Mouse (Mus musculus) T-helper 1 cell (primary cell): ENCODE results near the gene Gm10309.

ENCODE experiments used
- in situ Hi-C: fragments of 300-600 bp; cut with MboI, MseI; formaldehyde crosslinking; loops from one replicate; pipeline ENCODE4 v1.15.1; 2025; ENCODE audit warnings: high pct_unique_total_duplicates

Gm10309 gene

DNA sequence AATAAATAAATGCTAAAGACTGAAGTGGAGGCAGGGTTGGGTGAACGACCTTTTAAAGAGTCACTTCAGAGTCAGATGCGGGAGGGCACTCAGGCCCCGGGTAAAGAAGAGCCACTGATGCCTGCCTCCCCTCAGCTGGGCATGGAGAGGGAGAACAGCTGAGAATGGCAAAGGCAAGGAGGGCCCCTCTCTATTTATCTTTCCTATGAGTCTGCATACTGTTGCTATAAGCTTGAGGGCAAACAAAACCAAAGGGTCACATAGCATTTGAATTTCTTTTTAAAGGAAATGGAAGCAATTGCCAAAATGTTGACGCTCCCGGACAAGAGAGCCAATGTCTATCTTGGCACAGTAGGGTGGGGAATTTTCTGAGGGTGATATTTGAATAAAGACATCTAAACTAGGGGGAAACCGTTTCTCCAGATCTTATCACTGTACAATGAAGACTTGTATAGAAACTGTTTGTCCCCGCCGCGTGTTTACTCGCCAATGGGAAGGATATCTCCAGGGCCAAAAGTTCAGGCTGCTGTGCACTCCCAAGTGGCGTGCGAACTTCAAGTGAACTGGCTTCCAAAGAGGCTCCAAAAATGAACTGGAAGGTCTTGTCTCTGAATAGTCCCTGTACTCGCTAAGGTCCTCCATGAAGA, 10.1 kb upstream of the Gm10309 start:
- in situ Hi-C loops: no loop called here

- in situ Hi-C loops: no loop called here
Measured at GRCm38 (mm10) chr17:86509871-86510270, 4.8 kb upstream of the Gm10309 start.

DNA sequence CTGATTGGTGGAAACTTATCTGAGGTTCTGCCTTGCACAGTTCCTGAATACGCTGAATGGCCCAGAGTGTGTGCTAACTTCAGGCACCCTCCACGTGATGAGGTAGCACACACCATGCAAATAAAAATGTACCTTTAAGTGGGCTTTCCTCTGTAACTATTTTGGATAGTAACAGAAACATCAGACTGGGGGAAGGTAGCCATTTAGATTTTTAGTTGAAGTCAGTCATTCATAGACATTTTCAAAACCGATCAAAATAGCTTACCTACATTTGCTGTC, 3.1 kb upstream of the Gm10309 start:
- in situ Hi-C loops: no loop called here

- in situ Hi-C loops: no loop called here
Measured at GRCm38 (mm10) chr17:86507342-86508211, 2.5 kb upstream of the Gm10309 start.

DNA sequence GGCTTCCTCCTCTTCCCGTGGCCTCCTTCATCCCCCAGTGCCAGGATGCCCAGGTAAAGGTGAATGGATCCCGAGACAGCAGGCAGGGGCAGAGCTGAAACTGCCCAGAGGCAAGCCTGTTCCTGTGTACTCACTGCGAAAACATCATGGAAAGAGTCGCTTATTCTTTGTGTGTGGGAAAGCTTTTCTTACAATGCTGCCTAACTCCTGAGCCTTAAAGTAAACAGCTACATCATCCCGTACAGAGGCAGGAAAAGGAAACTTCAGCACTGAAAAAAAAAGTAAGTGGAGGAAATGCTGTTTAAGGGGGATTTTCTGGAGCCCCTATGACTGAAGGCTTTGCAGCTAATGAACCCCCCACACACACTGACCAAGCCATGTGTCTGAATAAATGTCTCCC, 1.8 kb upstream of the Gm10309 start:
- in situ Hi-C loops: no loop called here

DNA sequence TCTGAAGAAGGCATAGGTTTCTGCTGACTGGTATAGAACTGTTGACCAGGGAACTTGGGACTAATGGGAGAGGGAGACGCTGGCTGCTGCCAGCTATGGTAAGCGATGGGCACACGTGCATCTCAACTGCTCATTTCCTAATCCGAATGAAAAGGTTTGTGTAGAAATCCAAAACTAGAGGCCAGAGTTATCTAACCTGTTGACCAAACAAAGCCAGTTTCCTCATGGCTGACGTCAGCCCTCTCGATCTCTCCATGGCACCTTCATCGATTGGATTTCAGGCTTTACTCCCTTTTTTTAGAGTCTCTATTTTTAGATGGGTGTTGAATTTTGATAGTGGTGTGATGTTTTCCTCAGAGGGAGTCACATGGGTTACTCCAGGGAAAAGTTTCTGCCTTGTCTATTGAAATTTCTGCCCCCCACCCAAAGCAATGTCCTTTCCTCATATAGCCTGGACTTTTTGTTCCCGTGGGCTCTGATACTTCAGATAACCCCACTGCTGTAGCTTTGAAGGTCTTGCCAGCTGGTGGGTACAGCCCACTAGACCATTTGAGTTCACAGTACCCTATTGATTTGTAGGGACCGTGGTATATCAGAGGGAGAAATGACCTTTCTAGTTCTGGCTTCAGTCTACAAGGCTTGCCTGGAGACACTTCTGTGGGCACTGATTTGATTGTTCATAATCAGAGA, 1.7 kb downstream of the Gm10309 start:
- in situ Hi-C loops: no loop called here

DNA sequence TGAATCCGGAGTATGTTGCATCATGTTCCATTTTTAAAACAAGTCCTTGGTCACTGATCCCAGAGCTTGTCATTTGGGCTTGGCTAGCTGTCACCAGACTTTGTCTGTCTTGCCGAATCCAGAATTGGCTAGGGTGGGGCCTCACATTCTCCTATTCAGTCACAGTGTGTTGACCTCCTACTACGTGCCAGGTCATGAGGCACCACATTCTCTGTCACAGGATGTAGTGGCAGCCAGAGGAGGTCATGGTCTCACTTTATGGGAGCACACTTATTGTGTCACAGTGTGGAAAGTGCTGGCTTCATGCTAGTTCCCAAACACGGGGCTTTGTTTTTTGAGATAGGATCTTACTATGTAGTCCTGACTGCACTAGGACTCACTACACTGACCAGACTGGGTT, 3.6 kb downstream of the Gm10309 start:
- in situ Hi-C loops: no loop called here

- in situ Hi-C loops: loop anchor here (25.0 kb wide), 1 partner anchor 1787 kb away; no protein-coding TSS in a partner anchor
Measured at GRCm38 (mm10) chr17:86499359-86500045, 5.5 kb downstream of the Gm10309 start.

GRCm38 (mm10) chr17:86497302-86497701, 7.7 kb downstream of the Gm10309 start:
- in situ Hi-C loops: loop anchor here (25.0 kb wide), 1 partner anchor 1785 kb away; no protein-coding TSS in a partner anchor

DNA sequence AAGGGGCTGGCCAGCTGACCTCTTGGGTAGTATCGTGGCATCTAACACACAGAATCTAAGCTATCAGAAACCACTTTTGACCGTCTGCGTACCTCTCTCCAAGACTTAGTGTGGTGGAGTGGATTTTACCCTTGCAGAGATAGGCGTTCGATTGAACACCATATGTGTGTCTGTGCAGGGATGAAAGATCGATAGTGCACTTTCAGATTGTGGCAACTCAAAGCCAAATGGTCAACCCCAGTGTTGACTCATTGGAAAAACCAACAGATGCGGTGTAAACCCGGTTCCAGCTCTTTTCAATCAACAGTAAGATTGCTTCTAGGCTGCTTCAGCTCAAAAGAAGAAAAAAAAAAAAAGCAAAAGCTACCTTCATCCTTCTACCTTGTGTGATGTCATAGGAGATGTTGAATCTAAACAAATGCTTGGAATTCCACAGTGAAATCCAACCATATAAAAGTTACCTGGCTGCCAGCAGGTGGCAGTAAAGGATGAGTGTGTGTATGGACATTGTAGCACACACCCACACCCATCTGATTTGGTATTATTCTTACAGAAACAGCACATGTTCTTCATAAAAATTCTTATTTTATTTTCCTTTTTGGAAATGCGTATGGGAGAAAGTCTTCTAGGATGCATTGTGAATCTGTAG, 8.8 kb downstream of the Gm10309 start:
- in situ Hi-C loops: loop anchor here (25.0 kb wide), 1 partner anchor 1784 kb away; no protein-coding TSS in a partner anchor

DNA sequence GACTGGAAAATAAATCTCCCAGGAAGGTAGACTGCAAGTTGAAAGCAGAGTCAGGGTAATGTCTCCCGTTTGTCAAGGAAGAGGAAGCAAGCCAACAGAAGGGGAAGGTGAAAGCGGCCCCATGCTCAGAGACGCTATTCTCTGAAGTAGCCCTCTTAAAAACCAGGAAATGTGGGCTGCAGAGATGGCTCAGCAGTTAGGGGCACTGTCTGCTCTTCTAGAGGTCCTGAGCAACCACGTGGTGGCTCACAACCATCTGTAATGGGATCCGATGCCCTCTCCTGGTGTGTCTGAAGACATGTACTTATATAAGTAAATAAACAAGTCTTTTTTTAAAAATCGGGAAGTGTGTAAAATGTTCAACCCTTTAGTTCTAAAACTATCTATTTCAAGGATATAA, 10.1 kb downstream of the Gm10309 start:
- in situ Hi-C loops: loop anchor here (5.0 to 25.0 kb wide), 2 partner anchors 412 to 1783 kb away; no protein-coding TSS in a partner anchor

- in situ Hi-C loops: loop anchor here (5.0 to 25.0 kb wide), 2 partner anchors 413 to 1782 kb away; no protein-coding TSS in a partner anchor
Measured at GRCm38 (mm10) chr17:86494494-86494893, 10.5 kb downstream of the Gm10309 start.

- in situ Hi-C loops: loop anchor here (5.0 to 25.0 kb wide), 2 partner anchors 413 to 1782 kb away; no protein-coding TSS in a partner anchor
Measured at GRCm38 (mm10) chr17:86493891-86494420, 11.1 kb downstream of the Gm10309 start.

- in situ Hi-C loops: loop anchor here (5.0 to 25.0 kb wide), 2 partner anchors 415 to 1780 kb away; no protein-coding TSS in a partner anchor
Measured at GRCm38 (mm10) chr17:86492376-86492775, 12.7 kb downstream of the Gm10309 start.

- in situ Hi-C loops: loop anchor here (5.0 to 25.0 kb wide), 2 partner anchors 417 to 1778 kb away; no protein-coding TSS in a partner anchor
Measured at GRCm38 (mm10) chr17:86489827-86490226, 15.2 kb downstream of the Gm10309 start.

DNA sequence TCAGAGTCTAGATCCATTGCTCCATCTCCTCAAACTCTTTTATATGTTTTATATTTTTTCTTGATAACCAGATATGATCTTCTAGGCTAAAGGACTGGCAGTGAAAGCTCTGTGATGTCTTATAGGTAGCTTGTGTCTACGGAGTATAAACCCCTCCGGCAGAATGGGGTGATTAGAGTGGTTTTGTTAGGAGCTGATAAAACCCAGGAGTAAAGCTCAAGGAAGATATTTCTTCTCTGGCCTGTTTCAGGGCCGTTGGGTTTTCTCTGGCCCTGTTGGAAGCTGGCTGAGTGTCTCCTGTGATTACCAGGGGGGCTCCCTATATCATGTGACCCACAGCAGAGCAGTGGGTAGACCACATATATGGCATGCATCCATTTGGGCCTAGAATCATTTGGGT, 17.6 kb downstream of the Gm10309 start:
- in situ Hi-C loops: loop anchor here (25.0 kb wide), 1 partner anchor 1775 kb away; no protein-coding TSS in a partner anchor

DNA sequence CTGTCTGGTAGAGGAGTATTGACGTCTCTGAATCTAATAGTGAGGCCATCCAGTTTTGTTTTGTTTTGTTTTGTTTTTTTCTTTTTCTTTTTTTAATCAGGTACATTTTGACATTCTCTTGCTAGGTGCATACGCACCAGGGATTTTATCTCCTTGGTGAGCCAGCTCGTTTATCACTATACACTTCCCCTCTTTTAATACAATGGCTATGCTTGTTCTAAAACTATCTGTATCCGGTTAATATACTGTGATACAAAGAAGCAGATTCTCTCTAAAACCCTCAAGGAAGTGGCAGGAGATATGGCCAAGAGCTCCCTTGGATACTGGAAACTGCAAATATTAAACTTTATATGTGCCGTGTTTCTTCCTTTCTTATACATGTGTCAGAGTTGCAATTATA, 18.4 kb downstream of the Gm10309 start:
- in situ Hi-C loops: loop anchor here (25.0 kb wide), 1 partner anchor 1774 kb away; no protein-coding TSS in a partner anchor

- in situ Hi-C loops: loop anchor here (25.0 kb wide), 1 partner anchor 1772 kb away; no protein-coding TSS in a partner anchor
Measured at GRCm38 (mm10) chr17:86484087-86484737, 20.8 kb downstream of the Gm10309 start.

- in situ Hi-C loops: loop anchor here (25.0 kb wide), 1 partner anchor 1770 kb away; no protein-coding TSS in a partner anchor
Measured at GRCm38 (mm10) chr17:86482675-86483074, 22.4 kb downstream of the Gm10309 start.

DNA sequence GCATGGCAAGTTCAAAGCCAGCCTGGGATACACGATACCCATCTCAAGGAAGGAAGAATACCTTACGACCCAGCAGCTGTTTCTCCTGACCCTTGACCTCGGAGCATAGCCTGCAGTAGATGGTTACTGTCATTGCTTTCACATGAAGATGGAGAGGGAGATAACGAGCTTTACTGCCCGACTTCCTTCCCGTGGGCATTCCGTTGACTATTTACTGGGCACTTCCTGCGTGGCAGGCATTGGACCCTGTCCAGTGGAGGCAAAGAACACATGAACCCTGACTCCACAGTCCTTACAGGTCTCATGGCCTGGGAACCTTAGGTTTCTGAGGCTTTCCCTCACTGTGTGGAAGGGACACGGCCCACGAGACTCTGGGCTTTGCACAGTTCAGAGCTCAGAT, 25.6 kb downstream of the Gm10309 start:
- in situ Hi-C loops: loop anchor here (25.0 kb wide), 1 partner anchor 1767 kb away; no protein-coding TSS in a partner anchor
